Mouse (Mus musculus) heart, postnatal 0 days (tissue): ENCODE measurements at regions not wholly inside any gene's neighbourhood (a gene's known extent, or its start where the extent isn't known, plus 50 kb on each side); places are given as distances from the start of the nearest gene placed in this dataset.

Source experiments
- ATAC-seq: fragments of 200-750 bp; cut with Nextera tagmentation; 2 replicates; pipeline ENCODE4 v1.8.0; 2017; ENCODE audit warnings: low read depth, moderate number of reproducible peaks, moderate library complexity; ENCODE audit not compliant: insufficient read depth
- DNase-seq: peaks from one replicate; pipeline ENCODE4 v3.0.0-alpha.2; 2016; ENCODE audit warnings: low spot score
- H3K27ac ChIP-seq: fragments of 300-500 bp; sonication (generic); 2 replicates; pipeline ENCODE4 v1.5.1; 2014; ENCODE audit warnings: low read depth, mild to moderate bottlenecking
- H3K27me3 ChIP-seq: fragments of 300-500 bp; sonication (generic); 2 replicates; pipeline ENCODE4 v1.6.1; 2014; ENCODE audit warnings: low read length, mixed read lengths; ENCODE audit not compliant: control insufficient read depth, insufficient read depth
- H3K36me3 ChIP-seq: fragments of 300-500 bp; sonication (generic); replicated peaks from 2 replicates; pipeline ENCODE4 v1.6.1; 2014; ENCODE audit warnings: low read length, mixed read lengths; ENCODE audit not compliant: control insufficient read depth, insufficient read depth
- H3K4me1 ChIP-seq: fragments of 300-500 bp; sonication (generic); 2 replicates; pipeline ENCODE4 v1.6.1; 2014; ENCODE audit warnings: antibody characterized with exemption; ENCODE audit not compliant: control insufficient read depth, insufficient read depth
- H3K4me2 ChIP-seq: fragments of 300-500 bp; sonication (generic); 2 replicates; pipeline ENCODE4 v1.6.1; 2014; ENCODE audit warnings: low read depth, mild to moderate bottlenecking, low read length, moderate library complexity
- H3K4me3 ChIP-seq: fragments of 300-500 bp; sonication (generic); 2 replicates; pipeline ENCODE4 v1.5.1; 2014; ENCODE audit warnings: low read depth, low read length
- H3K9ac ChIP-seq: fragments of 300-500 bp; sonication (generic); replicated peaks from 2 replicates; pipeline ENCODE4 v1.6.1; 2014; ENCODE audit warnings: low read depth, low read length, mixed read lengths
- H3K9me3 ChIP-seq: fragments of 300-500 bp; sonication (generic); replicated peaks from 2 replicates; pipeline ENCODE4 v1.6.1; 2016; ENCODE audit warnings: low read length; ENCODE audit not compliant: control insufficient read depth
- CTCF ChIP-seq: IDR thresholded peaks from 2 replicates; pipeline ENCODE4 v1.5.1; 2016; ENCODE audit warnings: antibody characterized with exemption, control low read depth, low read depth
- EP300 ChIP-seq: IDR thresholded peaks from 2 replicates; pipeline ENCODE4 v1.6.1; 2016; ENCODE audit warnings: antibody characterized with exemption, low read depth
- WGBS: fragments of 180-500 bp; shearing (Covaris S2); extraction: QIAGEN DNeasy Blood & Tissue Kit; methylation state at CpG from one replicate; pipeline ENCODE4 v1.1.7; 2014; 5-methylcytosine and 5-hydroxymethylcytosine counted together

DNA sequence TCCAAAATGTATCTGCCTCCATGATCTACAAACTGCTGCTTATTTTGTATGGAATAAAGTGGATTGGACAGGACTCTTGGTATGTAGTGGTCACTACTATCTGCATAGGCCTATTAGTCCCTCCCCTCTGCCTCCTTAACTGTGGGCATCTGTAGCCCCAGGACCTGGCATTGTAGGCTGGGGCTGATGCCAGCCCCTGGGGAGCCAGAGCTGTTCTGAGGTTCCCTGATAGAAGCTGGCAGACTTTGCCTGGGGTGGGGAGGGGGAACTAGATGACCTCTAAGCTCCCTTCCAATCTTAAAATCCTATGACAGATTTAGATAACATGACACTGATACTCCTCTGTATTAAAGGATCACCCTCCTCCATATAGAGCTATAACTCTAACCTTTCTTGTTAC is 491.2 kb upstream of the Klhl29 start:
- H3K4me3 ChIP-seq, result no peak overlapping the region
- no peaks in the 10 kb centered on the region for H3K27me3 ChIP-seq
- H3K9me3 ChIP-seq, result no peaks in the 10 kb centered on the region
- no peak for TF ChIP-seq EP300
- TF ChIP-seq CTCF, result no peak
- DNase-seq (no peak), ATAC-seq (no peak)
- H3K27ac ChIP-seq, result no peak overlapping the region
- no peak overlapping the region for H3K9ac ChIP-seq
- no peaks in the 10 kb centered on the region for H3K4me1 ChIP-seq
- H3K36me3 ChIP-seq, result no peaks in the 10 kb centered on the region
- H3K4me2 ChIP-seq, result no peak overlapping the region

DNA sequence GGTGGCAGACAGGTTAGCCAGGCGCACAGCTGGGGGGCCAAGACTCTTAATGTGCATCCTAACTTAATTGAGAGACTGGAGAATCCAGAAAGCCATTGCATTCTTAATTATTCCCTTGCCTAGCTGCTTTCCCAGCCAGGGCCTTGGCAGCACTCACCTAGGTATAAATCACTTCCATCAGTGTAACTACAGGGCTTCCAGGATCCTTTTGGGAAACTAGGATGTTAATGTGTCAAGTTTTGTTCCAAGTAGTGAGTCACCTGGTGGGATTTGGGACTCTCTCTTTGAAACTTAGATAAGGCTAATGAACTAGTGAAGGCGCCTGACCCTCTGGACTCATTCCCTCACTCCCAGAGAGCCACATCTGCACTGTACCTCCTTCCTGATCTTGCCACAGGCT is 484.3 kb upstream of the Klhl29 start:
- H3K27ac ChIP-seq, result no peak overlapping the region
- no peak for DNase-seq
- TF ChIP-seq EP300, result no peak
- TF ChIP-seq CTCF, result no peak
- H3K36me3 ChIP-seq, result no peaks in the 10 kb centered on the region
- no peak overlapping the region for H3K9ac ChIP-seq
- no peaks in the 10 kb centered on the region for H3K4me1 ChIP-seq
- no peak overlapping the region for H3K4me2 ChIP-seq
- no peaks in the 10 kb centered on the region for H3K27me3 ChIP-seq
- 42% methylated on average over 2 of the region's 2 CpGs for WGBS
- no peak for ATAC-seq
- no peak overlapping the region for H3K4me3 ChIP-seq
- H3K9me3 ChIP-seq, result no peaks in the 10 kb centered on the region

DNA sequence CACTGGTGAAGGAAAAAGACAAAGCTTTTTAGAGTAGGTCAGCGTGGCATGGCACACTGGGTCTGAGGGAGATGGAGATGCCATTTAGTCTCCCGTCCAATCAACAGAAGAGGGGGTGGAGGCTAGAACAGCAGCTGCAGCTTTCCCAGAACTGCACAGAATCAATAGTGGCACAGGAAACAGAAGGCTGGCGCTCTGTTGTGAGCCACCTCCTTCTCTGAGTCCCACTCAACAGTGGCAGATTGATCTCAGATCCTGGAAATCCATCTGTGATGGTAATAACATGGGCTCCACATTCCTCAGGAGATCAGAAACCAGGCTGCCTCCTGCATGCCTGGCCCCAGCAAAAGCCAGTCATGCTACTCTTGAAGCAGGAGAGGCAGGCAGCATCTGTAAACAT is 480.9 kb upstream of the Klhl29 start:
- Histone ChIP-seq H3K36me3 (no peaks in the 10 kb centered on the region), H3K27me3 (no peaks in the 10 kb centered on the region), H3K9ac (no peak overlapping the region), H3K4me1 (no peaks in the 10 kb centered on the region), H3K4me2 (no peak overlapping the region), H3K27ac (no peak overlapping the region), H3K9me3 (no peaks in the 10 kb centered on the region), H3K4me3 (no peak overlapping the region)
- ATAC-seq, result no peak
- TF ChIP-seq EP300 (no peak), CTCF (no peak)
- no peak for DNase-seq
- WGBS, result 48% methylated on average over 3 of the region's 3 CpGs

DNA sequence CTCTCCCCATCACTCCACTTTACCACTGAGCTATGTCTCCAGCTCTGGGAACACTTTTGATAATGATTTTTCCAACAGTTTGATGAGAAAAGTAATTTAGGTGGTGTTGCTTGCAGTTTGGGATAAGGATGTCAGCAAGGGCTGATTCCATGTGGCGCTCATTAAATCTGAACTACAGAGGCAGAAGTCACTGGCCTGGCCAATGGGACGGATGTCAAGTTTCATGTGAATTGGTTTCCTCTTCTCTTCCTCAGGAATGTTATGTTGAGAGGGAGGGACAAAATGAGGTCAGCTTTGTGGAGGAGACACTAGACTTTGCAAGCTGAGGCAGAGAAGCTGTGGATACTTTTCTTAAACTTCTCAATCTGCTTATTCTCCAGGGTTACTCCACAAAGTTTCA is 434.9 kb upstream of the Klhl29 start:
- no peaks in the 10 kb centered on the region for H3K27me3 ChIP-seq
- no peak for ATAC-seq
- WGBS, result 57% methylated on average over 2 of the region's 2 CpGs
- no peaks in the 10 kb centered on the region for H3K4me1 ChIP-seq
- DNase-seq, result no peak
- no peaks in the 10 kb centered on the region for H3K36me3 ChIP-seq
- H3K9me3 ChIP-seq, result no peaks in the 10 kb centered on the region
- no peak overlapping the region for H3K4me3 ChIP-seq
- H3K4me2 ChIP-seq, result no peak overlapping the region
- TF ChIP-seq CTCF, result no peak
- TF ChIP-seq EP300, result no peak
- H3K9ac ChIP-seq, result no peak overlapping the region
- no peak overlapping the region for H3K27ac ChIP-seq

DNA sequence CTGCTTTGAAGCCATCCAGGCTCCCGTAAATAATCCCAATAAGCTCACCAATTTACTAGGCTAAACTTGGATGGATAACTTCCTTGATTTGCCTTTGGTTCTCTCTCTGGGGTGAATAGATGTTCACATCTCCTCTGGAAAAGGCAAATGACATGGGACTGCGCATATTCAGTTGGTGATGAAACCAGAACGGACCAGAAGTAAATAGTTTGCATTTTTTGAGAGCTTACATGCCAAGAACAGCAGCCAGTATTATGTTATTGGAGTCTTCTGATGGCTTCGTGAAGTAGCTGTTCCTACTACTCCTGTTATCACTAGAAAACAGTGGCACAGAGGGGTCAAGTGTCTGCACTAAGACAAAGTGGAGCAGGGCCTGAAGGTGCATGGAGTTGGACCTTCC is 434.5 kb upstream of the Klhl29 start:
- Histone ChIP-seq H3K27ac (no peak overlapping the region), H3K27me3 (no peaks in the 10 kb centered on the region), H3K4me2 (no peak overlapping the region), H3K9ac (no peak overlapping the region), H3K4me1 (no peaks in the 10 kb centered on the region), H3K4me3 (no peak overlapping the region), H3K9me3 (no peaks in the 10 kb centered on the region), H3K36me3 (no peaks in the 10 kb centered on the region)
- DNase-seq (no peak), ATAC-seq (no peak)
- 37% methylated on average over 4 of the region's 4 CpGs for WGBS
- no peak for TF ChIP-seq EP300

DNA sequence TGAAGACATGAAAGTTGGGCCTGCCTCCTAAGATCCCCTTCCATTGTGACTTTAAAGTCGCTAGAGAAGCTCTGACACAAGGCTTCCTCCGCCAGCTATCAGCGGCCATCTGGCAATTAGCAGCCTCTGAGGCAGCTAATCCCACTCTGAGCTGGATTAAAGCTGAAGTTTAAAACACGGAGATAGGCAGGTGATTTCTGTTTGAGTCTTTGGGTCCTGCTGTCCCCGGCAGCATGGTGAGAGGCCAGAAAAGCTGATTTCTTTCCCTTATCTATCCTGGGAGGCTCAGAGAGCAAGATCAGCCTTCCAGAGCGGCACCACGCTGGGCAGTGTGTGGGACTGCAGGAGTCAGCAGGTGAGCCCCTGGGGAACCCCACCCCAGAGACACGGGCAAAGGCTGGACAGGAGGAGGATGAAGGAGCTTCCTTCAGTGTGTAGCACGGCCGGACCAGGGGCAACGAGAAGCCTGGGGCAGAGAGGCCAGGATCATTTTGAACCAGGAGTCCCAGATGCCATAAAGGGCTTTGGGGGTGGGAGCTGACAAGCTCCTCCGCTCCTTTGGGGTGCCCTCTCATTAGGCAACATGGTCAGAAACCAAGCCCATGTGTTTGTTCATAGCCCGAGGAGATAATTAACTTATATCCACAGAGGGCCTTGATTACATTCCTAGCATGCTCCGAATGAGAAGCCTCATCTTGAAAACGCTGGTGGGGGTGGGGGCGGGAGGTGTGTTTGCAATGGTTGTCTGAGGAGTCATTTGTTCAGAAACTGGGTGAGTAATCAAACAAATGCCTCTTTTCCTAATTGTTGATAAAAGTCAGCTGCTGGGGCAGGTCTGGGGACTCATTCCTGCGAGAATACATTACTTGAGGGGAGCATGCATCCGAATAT is 432.8 kb upstream of the Klhl29 start:
- TF ChIP-seq EP300 (no peak), CTCF (no peak)
- Histone ChIP-seq H3K4me3 (no peak overlapping the region), H3K27ac (no peak overlapping the region), H3K9me3 (no peaks in the 10 kb centered on the region), H3K9ac (no peak overlapping the region), H3K27me3 (no peaks in the 10 kb centered on the region), H3K36me3 (no peaks in the 10 kb centered on the region), H3K4me1 (no peaks in the 10 kb centered on the region), H3K4me2 (no peak overlapping the region)
- ATAC-seq, result no peak
- DNase-seq, result no peak
- 19% methylated on average over 18 of the region's 18 CpGs for WGBS
